Comparison of ENCODE assay signal across 13 mouse cellular contexts in the genomic region with DNA sequence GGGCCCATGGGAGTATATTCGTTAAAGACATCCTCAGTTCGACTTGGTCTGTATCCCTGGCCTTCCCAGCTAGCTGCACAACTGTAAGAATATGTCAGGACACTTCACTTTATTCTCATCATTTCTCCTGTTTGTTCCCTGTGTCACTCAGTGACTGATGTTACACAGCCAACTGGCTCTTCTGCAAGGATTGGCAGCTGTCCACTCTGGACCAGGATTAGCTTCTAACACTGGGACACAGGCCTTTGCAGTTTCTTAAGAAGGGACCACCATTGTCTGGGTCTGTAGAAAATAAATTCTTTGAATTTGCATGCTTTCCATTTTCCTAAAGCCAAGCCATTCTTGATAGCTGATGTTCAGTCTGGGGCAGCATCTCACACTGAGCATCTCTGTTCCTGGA.
"Had no signal": no experiment of that assay in that cellular context is flagged by ENCODE, and none has a peak within 500 bp of the region (broad histone marks: within the 10 kb centered on the region; RNA-seq: fewer than 3 reads in every experiment).

No protein-coding gene starts in this region.

- DNase-seq: gastrocnemius, adult 2 months; gastrocnemius, postnatal 10 days; gastrocnemius, postnatal 25 days; heart, adult 18-20 months; heart, postnatal 10 days; heart, postnatal 4 days; kidney, adult 18-20 months; kidney, adult 8-10 months; kidney, postnatal 10 days; kidney, postnatal 25 days; kidney, postnatal 4 days; liver; liver, embryonic 13.5 days had no signal
